Mouse (Mus musculus): Measurements from ENCODE around the gene Ambra1. TPM values are rescaled to one million over a fixed set of nuclear protein-coding genes. Genes with fewer than 3 reads are reported as not detected.

Gene Ambra1
- polyA plus RNA-seq, 1 experiment: 31.3 TPM

DNA sequence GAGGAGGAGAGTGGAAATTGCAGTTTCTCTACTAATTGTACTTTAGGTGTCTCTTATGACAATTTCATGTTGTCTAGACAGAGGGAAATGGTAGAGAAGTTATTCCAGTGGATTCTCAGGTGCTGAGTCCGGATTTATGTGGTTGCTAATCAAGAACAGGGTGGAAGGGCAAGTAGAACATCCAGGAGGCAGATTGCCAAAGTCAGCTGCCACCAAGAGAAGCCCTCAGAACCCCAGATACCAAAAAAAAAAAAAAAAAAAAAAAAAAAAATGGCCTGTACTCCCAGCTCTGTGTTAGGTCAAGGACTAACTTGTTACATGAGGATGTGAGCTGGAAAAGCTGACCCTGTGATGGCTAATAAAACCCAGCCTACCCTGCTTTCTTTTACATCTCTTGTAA is 62.4 kb downstream of the Ambra1 start:
- TF ChIP-seq CTCF (IDR thresholded peaks at IDR 0.05; ENCODE audit: control insufficient read depth, insufficient read depth, insufficient replicate concordance, low read depth, low read length) (no peak), POLR2A (IDR thresholded peaks at IDR 0.05; ENCODE audit: control insufficient read depth, low read depth, low read length) (no peak)
- no peaks in the 10 kb centered on the region for H3K27me3 ChIP-seq (ENCODE audit: control insufficient read depth, insufficient read depth, low read length)
- H3K36me3 ChIP-seq (ENCODE audit: control insufficient read depth, insufficient read depth, low read length): no peaks in the 10 kb centered on the region
- H3K27ac ChIP-seq (ENCODE audit: control insufficient read depth, insufficient read depth, low read depth, low read length): no peak overlapping the region
- H3K4me1 ChIP-seq (ENCODE audit: control insufficient read depth, insufficient read depth, low read length): no peaks in the 10 kb centered on the region
- H3K4me3 ChIP-seq (ENCODE audit: control insufficient read depth, low read depth, low read length): no peak overlapping the region

DNA sequence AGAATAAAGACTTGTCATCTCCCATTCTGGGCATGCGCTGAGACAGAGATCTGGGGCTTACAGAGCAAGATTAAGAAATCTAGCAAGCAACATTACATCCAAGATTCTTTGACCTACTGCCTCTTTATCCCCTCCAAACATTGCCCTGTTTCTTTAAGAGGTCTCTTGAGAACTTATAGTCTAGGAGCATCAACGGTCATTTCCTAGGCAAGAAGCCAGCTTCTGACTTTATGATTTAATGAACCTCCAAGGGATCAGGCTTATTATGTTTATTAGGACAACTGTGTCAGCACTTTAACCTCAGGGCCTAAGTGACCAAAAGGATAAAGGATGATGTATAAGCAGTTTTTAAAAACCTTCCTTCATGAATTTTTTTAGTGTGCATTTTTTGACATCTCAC is 64.5 kb downstream of the Ambra1 start:
- Histone ChIP-seq H3K27me3 (ENCODE audit: control insufficient read depth, insufficient read depth, low read length) (no peaks in the 10 kb centered on the region), H3K4me1 (ENCODE audit: control insufficient read depth, insufficient read depth, low read length) (no peaks in the 10 kb centered on the region), H3K36me3 (ENCODE audit: control insufficient read depth, insufficient read depth, low read length) (no peaks in the 10 kb centered on the region), H3K4me3 (ENCODE audit: control insufficient read depth, low read depth, low read length) (no peak overlapping the region), H3K27ac (ENCODE audit: control insufficient read depth, insufficient read depth, low read depth, low read length) (no peak overlapping the region)
- no peak for TF ChIP-seq CTCF (IDR thresholded peaks at IDR 0.05; ENCODE audit: control insufficient read depth, insufficient read depth, insufficient replicate concordance, low read depth, low read length)
- TF ChIP-seq POLR2A (IDR thresholded peaks at IDR 0.05; ENCODE audit: control insufficient read depth, low read depth, low read length): no peak

DNA sequence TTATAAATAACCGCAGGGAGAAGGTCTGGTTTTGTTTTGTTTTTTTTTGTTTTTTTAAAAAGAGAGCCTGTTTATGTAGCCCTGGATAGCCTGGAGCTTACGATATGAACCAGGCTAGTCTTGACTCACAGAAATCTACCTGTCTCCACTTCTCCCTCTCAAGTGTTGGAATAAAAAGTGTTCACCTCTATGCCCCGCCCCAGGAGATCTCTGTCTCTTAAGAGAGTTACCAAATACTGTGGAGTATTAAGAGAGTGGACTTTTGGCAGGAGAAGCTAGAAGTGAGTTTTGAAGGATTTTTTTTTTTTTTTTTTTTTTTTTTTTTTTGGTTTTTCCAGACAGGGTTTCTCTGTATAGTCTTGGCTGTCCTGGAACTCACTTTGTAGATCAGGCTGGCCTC is 65.2 kb downstream of the Ambra1 start:
- Histone ChIP-seq H3K4me1 (ENCODE audit: control insufficient read depth, insufficient read depth, low read length) (no peaks in the 10 kb centered on the region), H3K36me3 (ENCODE audit: control insufficient read depth, insufficient read depth, low read length) (no peaks in the 10 kb centered on the region), H3K27me3 (ENCODE audit: control insufficient read depth, insufficient read depth, low read length) (no peaks in the 10 kb centered on the region), H3K27ac (ENCODE audit: control insufficient read depth, insufficient read depth, low read depth, low read length) (no peak overlapping the region), H3K4me3 (ENCODE audit: control insufficient read depth, low read depth, low read length) (no peak overlapping the region)
- TF ChIP-seq CTCF (IDR thresholded peaks at IDR 0.05; ENCODE audit: control insufficient read depth, insufficient read depth, insufficient replicate concordance, low read depth, low read length) (no peak), POLR2A (IDR thresholded peaks at IDR 0.05; ENCODE audit: control insufficient read depth, low read depth, low read length) (no peak)

DNA sequence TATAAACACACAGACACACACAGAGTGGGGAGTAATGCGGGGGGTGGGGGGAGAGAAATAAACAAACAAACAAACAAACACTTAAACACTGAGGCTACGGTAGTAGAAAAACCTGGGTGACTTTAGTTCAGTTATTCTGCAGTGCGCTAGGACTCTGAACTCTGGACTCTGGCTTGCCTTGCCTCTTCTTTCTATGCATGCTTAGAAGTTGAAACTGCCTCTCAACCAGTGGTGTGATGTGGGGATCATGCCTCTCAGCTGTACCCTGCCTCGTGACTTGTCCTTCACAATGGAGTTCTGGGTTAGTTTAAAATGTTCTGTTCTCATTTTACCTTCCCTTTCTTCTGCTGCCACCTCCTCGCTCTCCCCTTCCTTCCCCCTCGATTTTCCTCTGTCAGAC is 81.5 kb downstream of the Ambra1 start:
- Histone ChIP-seq H3K36me3 (ENCODE audit: control insufficient read depth, insufficient read depth, low read length) (no peaks in the 10 kb centered on the region; the same call in 1 of the 2 replicates), H3K27ac (ENCODE audit: control insufficient read depth, insufficient read depth, low read depth, low read length) (no peak overlapping the region), H3K4me3 (ENCODE audit: control insufficient read depth, low read depth, low read length) (no peak overlapping the region), H3K4me1 (ENCODE audit: control insufficient read depth, insufficient read depth, low read length) (no peaks in the 10 kb centered on the region), H3K27me3 (ENCODE audit: control insufficient read depth, insufficient read depth, low read length) (no peaks in the 10 kb centered on the region)
- TF ChIP-seq CTCF (IDR thresholded peaks at IDR 0.05; ENCODE audit: control insufficient read depth, insufficient read depth, insufficient replicate concordance, low read depth, low read length) (no peak), POLR2A (IDR thresholded peaks at IDR 0.05; ENCODE audit: control insufficient read depth, low read depth, low read length) (no peak)

DNA sequence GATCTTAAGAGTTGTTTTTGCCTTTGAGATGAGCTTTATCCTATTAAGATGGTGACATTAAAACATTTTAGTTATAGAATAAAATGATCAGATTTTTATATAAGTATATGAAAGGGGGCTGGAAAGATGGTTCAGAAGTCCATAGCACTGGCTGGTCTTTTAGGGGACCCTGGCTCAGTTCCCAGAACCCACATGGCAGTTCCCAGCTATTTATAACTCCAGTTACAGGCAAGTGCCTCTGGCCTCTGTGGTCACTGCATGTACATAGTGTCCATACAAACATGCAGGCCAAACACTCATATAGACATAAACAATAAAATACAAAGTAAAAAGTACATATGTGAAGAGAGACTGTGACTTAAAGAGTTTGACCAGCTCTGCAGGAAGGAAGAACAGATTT is 86.8 kb downstream of the Ambra1 start:
- Histone ChIP-seq H3K36me3 (ENCODE audit: control insufficient read depth, insufficient read depth, low read length) (no peaks in the 10 kb centered on the region), H3K27ac (ENCODE audit: control insufficient read depth, insufficient read depth, low read depth, low read length) (no peak overlapping the region), H3K4me3 (ENCODE audit: control insufficient read depth, low read depth, low read length) (no peak overlapping the region), H3K27me3 (ENCODE audit: control insufficient read depth, insufficient read depth, low read length) (no peaks in the 10 kb centered on the region), H3K4me1 (ENCODE audit: control insufficient read depth, insufficient read depth, low read length) (no peaks in the 10 kb centered on the region)
- no peak for TF ChIP-seq CTCF (IDR thresholded peaks at IDR 0.05; ENCODE audit: control insufficient read depth, insufficient read depth, insufficient replicate concordance, low read depth, low read length)
- no peak for TF ChIP-seq POLR2A (IDR thresholded peaks at IDR 0.05; ENCODE audit: control insufficient read depth, low read depth, low read length)

DNA sequence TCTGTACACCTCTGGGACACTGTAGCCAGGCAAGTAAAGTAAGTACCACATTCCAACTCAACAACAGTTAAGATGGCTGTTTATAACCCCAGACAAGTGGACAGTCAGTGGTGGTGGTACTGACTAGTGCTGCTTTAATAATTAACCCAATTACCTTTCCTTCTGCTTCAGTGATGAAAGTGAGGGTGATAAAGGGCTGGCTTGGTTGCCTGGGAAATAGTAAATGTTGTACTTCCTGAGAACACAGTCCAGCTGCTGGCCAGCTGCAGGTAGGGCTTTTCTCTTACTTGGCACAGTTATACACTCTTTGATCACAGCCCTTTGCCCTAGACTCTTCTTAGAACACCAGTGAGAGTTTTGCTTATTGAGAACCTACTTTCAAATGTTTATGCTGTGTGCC is 102.3 kb downstream of the Ambra1 start:
- Histone ChIP-seq H3K4me1 (ENCODE audit: control insufficient read depth, insufficient read depth, low read length) (no peaks in the 10 kb centered on the region), H3K27me3 (ENCODE audit: control insufficient read depth, insufficient read depth, low read length) (no peaks in the 10 kb centered on the region), H3K27ac (ENCODE audit: control insufficient read depth, insufficient read depth, low read depth, low read length) (no peak overlapping the region), H3K4me3 (ENCODE audit: control insufficient read depth, low read depth, low read length) (no peak overlapping the region), H3K36me3 (ENCODE audit: control insufficient read depth, insufficient read depth, low read length) (no peaks in the 10 kb centered on the region)
- TF ChIP-seq POLR2A (IDR thresholded peaks at IDR 0.05; ENCODE audit: control insufficient read depth, low read depth, low read length) (no peak), CTCF (IDR thresholded peaks at IDR 0.05; ENCODE audit: control insufficient read depth, insufficient read depth, insufficient replicate concordance, low read depth, low read length) (no peak)

DNA sequence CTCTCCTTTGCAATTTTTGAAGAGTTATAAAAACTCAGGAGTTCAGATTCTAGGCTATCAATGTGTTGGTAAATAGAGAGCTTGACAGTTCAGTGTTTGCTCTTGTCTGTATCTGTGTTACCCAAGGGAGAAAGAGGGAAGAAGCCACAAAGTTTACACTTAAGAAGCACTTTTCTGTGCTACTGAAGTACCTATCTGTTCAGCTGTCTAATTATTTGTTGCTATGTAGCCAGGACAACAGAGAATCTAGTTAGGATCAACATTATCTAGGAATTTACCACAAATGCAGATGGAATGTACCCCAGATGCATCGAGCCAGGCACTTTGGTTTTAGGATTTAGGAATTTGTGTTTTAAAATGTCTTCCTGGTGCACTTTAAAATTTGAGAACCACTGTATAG is 104.3 kb downstream of the Ambra1 start:
- TF ChIP-seq POLR2A (IDR thresholded peaks at IDR 0.05; ENCODE audit: control insufficient read depth, low read depth, low read length) (no peak), CTCF (IDR thresholded peaks at IDR 0.05; ENCODE audit: control insufficient read depth, insufficient read depth, insufficient replicate concordance, low read depth, low read length) (no peak)
- no peaks in the 10 kb centered on the region for H3K27me3 ChIP-seq (ENCODE audit: control insufficient read depth, insufficient read depth, low read length)
- H3K27ac ChIP-seq (ENCODE audit: control insufficient read depth, insufficient read depth, low read depth, low read length): no peak overlapping the region
- H3K4me1 ChIP-seq (ENCODE audit: control insufficient read depth, insufficient read depth, low read length): no peaks in the 10 kb centered on the region
- H3K36me3 ChIP-seq (ENCODE audit: control insufficient read depth, insufficient read depth, low read length): no peaks in the 10 kb centered on the region
- no peak overlapping the region for H3K4me3 ChIP-seq (ENCODE audit: control insufficient read depth, low read depth, low read length)

DNA sequence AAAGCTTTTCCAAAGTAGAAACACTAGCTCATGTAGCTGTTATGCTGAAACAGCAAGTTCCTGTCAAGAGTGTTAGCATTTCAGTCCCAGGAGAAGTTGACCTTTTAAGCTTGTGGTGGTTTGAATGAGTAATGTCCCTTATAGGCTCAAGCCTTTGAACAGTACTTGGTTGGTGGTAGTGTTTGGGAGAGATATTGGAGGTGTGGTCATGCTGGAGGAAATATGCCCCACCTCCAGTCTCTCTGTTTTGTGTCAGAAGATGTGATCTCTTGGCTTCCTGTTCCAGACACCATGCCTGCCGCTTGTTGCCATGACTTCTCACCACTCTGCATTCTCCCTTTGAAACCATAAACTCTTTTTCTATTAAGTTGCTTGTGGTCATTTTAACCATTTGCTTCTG is 105.1 kb downstream of the Ambra1 start:
- no peak overlapping the region for H3K4me3 ChIP-seq (ENCODE audit: control insufficient read depth, low read depth, low read length)

More for the DNA sequence above, 105.1 kb downstream of the Ambra1 start:
- Histone ChIP-seq H3K36me3 (ENCODE audit: control insufficient read depth, insufficient read depth, low read length) (no peaks in the 10 kb centered on the region), H3K4me1 (ENCODE audit: control insufficient read depth, insufficient read depth, low read length) (no peaks in the 10 kb centered on the region), H3K27ac (ENCODE audit: control insufficient read depth, insufficient read depth, low read depth, low read length) (no peak overlapping the region), H3K27me3 (ENCODE audit: control insufficient read depth, insufficient read depth, low read length) (no peaks in the 10 kb centered on the region)
- TF ChIP-seq POLR2A (IDR thresholded peaks at IDR 0.05; ENCODE audit: control insufficient read depth, low read depth, low read length): no peak
